Mouse (Mus musculus) small intestine, adult 2 months (tissue): Measurements from ENCODE around the gene Hoxb4.

Experiments used
- CTCF ChIP-seq: fragments of 200-500 bp; IDR thresholded peaks from 2 replicates; pipeline ENCODE4 v1.5.1; 2012; ENCODE audit warnings: low read depth, mild to moderate bottlenecking, control low read depth, inconsistent platforms, low read length, moderate library complexity, mixed read lengths; ENCODE audit not compliant: insufficient replicate concordance, insufficient read length; ENCODE audit errors: extremely low read depth
- POLR2A ChIP-seq: fragments of 200-500 bp; IDR thresholded peaks from 2 replicates; pipeline ENCODE4 v1.6.1; 2012; ENCODE audit warnings: low read depth, mild to moderate bottlenecking, control low read depth, inconsistent platforms, low read length, moderate library complexity

GRCm38 (mm10) chr11:96308763-96309162, 9.3 kb upstream of the Hoxb4 start:
- TF ChIP-seq CTCF, result no peak
- TF ChIP-seq POLR2A, result no peak
